Mouse (Mus musculus): ENCODE measurements around the gene Sgsh.
"Not testable (repeated sequence)": the region's sequence is repeated elsewhere in the genome, so short reads cannot be mapped to it uniquely, and the experiment has no call there.

The Sgsh gene

GRCm38 (mm10) chr11:119355443-119356385 lies at the start of gene Sgsh, which contains the start of gene Slc26a11:
Gene Sgsh (minus strand): TSS chr11:119355536.
Gene Slc26a11 (plus strand): TSS chr11:119355557.
- DNase-seq (ENCODE audit: low spot score in 2 of 2) = peak; percentile 33 to 43

GRCm38 (mm10) chr11:119404627-119405026 lies 49.3 kb upstream of the Sgsh start:
- peak; percentile 29 to 62 for DNase-seq (ENCODE audit: low spot score in 2 of 2)

GRCm38 (mm10) chr11:119402501-119403160 lies 47.3 kb upstream of the Sgsh start:
- DNase-seq (ENCODE audit: low spot score in 2 of 2) = no peak

- DNase-seq (ENCODE audit: low spot score in 2 of 2) = no peak
Measured at GRCm38 (mm10) chr11:119396461-119396860, 41.1 kb upstream of the Sgsh start.

- no peak for DNase-seq (ENCODE audit: low spot score in 2 of 2)
Measured at GRCm38 (mm10) chr11:119395931-119396330, 40.6 kb upstream of the Sgsh start.

GRCm38 (mm10) chr11:119395394-119395793 lies 40.1 kb upstream of the Sgsh start:
- no peak for DNase-seq (ENCODE audit: low spot score in 2 of 2)

DNA sequence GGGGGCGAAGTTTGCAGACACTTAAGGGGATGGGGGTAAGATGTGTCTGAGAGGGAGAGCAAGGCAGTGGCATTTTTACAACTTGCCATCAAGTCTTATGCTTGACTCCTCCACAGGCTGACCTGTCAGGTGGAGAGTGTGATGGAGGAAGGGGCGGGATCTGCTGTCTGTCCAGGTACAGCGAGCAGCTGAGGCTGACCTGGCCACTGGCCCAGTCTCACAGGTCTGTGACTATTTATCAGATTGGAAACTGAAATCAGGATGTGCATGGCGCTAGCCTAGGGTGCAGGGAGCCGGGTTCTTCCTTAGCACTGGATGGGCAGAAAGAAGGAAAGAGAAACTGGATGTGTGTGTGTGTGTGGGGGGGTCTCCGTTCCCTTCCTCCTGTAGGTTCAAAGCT lies 38.9 kb upstream of the Sgsh start:
- no peak for DNase-seq (ENCODE audit: low spot score in 2 of 2)

- no peak for DNase-seq (ENCODE audit: low spot score in 2 of 2)
Measured at GRCm38 (mm10) chr11:119393483-119393804, 38.1 kb upstream of the Sgsh start.

DNA sequence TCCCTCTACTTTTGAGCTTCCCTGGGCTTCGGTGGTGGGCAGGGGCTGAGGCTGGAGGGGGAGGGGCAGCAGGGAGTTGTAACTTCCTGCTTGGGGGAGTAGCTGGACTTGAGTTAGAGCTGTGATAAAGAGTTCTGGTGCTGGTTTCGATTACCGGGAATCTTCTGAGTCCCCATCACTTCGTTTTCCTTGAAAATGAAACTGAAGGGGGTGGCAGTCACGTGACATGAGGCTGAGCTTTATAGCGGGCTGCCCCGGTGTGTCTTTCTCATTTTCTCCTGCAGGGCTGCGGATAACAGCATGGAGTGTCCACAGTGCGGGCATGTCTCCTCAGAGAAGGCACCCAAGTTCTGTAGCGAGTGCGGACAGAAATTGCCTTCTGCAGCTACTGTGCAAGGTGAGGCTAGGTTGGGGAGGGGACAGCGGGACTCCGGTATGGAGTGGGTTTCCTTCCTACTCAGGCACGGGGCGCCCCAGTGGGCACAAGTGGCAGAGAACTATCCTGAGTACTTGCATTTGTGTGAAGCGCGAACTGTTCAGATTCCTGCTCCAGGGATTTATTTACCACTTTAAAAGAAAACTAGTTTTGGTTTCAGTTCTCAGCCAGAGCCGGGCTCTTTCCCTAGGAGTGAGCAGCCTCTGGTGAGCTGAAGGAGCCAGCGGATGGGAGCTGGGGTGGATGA lies 37.6 kb upstream of the Sgsh start, which contains the start of gene Rnf213:
Gene Rnf213, plus strand, starts transcription at position 301 of the 683 bp plus-strand sequence.
- DNase-seq (ENCODE audit: low spot score in 2 of 2) = peak; percentile 45 to 54

DNA sequence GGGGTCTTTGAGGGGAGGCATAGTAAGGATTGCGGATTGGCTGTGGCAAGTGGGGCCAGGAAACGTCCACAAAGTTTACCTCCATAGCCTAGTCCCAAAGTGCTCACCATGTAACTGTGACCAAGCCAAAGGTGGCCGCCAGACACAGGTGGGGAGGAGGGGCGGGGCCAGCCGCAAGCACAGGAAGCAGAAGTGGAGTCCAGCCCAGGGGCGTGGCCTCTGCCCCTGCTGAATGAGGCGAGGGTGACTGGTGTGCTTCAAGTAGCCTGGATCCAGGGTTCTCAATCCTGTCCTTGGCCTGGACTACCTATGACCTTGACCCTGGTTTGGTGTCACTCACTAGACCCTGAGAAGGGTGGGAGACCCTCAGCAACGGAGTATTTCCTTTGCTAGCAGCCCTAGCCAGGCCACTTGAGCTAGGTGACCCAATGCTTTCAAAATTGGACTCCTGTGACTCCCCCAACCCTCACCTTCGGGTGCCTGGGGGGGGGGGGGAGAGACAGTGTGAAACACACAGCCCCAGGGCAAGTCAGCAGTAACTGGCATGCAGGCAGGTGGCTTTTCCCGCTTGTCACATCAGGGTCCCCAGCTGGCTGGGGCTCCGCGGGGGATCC lies 36.8 kb upstream of the Sgsh start:
- peak; percentile 66 to 70 for DNase-seq (ENCODE audit: low spot score in 2 of 2)

DNA sequence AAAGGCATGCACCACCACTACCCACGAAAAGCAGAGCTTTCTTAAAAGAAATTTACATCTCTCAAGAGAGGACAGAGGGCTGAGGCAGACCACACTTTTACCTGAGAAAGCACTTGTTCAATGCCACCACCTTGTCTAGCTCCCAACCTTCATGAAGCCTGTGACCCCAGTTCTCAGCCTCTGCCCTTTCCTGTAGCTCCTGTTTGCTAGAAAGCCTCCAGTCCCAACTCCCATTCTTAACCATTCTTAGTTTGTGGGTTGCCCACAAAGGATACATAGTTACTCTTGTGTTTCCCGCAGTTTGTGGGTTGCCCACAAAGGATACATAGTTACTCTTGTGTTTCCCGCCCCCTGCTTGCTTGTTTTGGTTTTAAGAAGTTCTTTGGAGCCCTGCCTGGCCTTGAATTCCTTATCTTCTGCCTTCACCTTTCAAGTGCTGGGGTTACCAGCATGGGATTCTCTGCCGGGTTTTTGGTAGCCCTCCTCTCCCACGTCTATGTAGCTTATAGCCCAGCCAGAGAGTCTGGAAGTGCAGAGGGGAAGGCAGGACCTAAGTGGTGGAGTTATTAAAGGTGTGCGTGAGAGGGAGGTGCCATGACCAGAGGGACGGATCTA lies 36.2 kb upstream of the Sgsh start:
- no peak for DNase-seq (ENCODE audit: low spot score in 2 of 2)

DNA sequence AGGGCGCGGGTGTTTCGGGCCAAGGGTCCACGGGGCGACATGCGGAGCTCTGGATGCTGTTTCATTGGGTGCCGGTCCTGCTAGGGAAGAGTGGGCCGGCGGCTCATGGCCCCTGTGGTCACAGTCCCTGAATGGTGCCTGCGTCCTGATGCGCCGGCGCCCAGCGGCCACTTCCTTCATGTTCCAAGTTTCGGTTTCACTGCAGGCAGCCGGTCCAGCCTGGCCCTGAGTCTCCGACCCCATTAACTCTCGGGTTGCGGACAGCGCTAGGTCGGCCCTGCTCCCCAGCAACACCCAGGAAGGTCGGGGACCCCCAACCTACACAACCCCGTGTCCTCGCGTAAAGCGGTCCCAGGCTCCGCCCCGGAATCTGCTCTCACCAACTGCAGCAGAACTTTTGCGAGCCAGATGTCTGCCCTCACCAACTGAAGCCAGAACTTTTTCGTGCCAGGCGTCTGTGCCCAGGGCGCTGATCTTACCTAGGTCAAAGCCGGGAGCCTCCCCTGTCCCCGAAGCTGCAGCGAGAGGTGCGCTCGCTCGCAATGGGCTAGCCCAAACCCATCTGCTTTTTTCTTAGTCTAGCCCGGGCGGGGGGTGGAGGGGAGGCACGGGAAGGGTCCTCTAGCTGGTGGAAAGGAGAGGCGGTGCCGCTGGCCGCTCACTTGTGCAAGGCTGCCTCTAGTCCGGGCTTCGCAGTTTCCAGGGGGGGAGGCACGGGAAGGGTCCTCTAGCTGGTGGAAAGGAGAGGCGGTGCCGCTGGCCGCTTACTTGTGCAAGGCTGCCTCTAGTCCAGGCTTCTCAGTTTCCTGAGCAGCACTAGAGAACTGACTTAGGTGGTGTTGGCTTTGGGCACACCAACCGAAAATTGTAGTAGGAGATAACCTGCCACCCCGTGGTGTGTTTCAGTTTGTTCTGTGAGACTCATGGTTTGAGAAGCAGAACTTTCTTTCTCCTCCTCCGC lies 35.2 kb upstream of the Sgsh start:
- peak; percentile 68 to 72 for DNase-seq (ENCODE audit: low spot score in 2 of 2)

DNA sequence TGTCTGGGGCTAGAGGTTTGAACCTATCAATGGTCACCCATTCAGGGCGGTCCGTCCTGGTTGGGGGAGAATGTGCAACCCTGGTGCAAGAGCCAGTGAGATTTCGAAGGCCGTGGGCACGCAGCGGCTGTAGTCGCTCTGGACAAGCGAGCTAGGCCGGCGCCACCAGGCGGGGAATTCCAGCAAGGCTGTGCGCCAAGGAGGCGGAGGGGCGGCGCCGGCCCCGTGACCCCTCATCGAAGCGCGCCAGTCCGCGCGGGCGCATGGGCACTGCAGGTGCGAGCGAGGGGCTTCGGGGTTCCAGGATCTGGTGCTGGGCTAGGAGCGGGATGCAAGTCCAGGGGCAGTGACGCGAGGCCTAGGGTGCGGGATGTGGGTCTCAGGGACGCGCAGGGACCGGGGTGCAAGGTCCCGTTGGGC lies 34.5 kb upstream of the Sgsh start:
- no peak for DNase-seq (ENCODE audit: low spot score in 2 of 2)

GRCm38 (mm10) chr11:119387273-119387672 lies 31.9 kb upstream of the Sgsh start:
- not testable (repeated sequence) for DNase-seq (ENCODE audit: low spot score in 2 of 2)

DNA sequence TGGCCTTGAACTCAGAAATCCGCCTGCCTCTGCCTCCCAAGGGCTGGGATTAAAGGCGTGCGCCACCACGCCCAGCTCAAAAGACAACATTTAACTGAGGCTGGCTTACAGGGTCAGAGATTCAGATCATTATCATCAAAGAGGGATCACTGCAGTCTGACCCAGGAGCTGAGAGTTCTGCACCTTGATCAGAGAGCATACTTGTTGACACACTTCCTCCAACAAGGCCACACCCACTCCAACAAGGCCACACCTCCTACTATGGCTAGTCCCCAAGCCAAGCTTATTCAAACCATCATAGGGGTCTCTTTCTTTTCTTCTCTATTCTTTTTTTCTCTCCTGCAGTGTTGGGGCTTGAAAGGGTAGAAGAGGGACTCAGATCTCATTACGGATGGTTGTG lies 31.0 kb upstream of the Sgsh start:
- no peak for DNase-seq (ENCODE audit: low spot score in 2 of 2)

DNA sequence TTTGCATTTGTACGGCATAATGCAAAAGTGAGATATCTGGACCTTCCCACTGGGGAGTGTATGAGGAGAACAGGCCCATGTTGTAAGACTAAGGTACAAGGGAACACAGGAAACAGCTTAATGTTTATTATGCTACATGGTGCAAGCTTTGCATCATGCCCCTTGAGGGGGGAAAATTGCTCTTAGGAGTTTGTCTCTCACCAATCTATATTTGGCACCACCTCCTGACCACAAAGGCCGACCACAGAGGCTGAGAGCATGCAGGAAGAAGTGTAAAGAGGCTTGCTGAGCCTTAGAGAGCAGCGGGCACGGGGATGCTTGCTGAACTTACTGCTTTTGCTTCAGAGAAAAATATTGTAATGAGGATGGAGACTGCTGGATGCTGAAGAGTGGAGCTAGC lies 29.6 kb upstream of the Sgsh start:
- DNase-seq (ENCODE audit: low spot score in 2 of 2) = peak; percentile 61 to 64

DNA sequence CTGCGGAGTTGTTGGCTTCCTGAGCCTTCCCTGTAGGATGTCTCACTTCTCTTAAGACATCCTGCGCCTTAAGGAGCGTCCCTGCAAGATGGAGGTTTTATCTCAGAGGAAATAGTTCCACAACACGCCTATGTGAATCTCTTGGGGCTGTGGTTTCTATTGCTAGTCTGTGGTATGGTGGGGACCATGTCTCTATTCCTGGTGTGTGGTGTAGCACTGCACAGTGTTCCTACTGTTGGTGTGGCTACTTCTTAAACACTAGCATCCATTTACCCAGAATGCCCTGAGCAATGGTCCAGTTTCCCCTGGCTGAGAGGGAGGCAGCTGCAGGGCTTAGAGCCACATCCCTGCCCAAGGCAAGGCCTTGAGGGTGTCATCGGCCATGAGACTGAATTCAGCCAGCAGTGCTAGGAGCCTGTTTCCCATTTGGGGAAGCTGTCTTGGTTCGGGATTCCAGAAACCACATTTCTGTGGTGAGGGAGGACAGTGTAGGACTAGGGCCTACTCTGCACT lies 27.1 kb upstream of the Sgsh start:
- DNase-seq (ENCODE audit: low spot score in 2 of 2) = no peak

DNA sequence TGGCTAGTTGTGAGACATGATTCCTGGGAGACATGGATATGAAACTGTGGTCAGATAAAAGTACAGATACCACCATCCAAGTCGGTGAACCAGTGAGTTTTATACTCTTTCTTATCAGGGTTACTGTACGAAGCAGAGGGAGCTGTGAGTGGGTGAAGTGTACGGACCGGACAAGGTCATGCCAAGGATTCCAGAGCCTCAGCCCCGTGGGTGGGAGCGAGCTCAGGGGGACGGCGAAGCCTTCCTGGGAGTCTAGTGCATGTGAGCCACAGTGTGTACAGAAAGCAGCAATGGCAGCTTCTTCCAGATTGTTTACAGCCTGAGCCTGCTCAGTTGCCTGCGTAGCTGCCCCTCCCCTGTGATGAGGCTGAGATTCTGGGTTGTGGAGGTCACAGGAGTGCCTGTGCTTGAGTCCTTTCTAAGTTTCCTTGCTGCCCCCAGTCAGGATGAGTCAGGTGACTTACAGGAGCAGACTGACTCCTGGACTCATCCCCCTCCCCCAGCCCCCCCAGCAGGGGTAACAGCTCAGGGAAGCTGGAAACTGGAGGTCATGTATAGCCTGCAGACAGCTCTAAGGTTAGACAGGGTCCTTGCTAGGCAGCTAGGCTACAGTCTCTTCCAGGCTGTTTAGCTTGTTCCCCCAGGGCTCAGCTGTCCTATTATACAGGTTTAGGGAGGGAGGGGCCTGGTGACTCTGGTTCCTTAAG lies 26.4 kb upstream of the Sgsh start:
- no peak for DNase-seq (ENCODE audit: low spot score in 2 of 2)

DNA sequence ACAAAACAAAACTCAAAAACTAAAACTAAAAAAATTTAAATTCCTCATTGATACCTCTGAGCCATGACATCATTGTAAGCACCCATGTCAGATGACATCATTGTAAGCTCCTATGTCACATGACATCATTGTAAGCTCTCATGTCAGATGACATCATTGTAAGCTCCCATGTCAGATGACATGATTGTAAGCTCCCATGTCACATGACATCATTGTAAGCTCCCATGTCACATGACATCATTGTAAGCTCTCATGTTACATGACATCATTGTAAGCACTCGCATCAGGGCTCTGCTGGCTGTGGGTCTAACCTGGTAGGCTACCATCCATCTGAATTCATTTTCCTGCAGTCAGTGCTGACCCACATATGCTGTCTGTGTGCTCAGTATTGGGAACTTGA lies 23.2 kb upstream of the Sgsh start:
- no peak for DNase-seq (ENCODE audit: low spot score in 2 of 2)

Measured in thymus, postnatal 10 days (tissue).